In the genomic region with DNA sequence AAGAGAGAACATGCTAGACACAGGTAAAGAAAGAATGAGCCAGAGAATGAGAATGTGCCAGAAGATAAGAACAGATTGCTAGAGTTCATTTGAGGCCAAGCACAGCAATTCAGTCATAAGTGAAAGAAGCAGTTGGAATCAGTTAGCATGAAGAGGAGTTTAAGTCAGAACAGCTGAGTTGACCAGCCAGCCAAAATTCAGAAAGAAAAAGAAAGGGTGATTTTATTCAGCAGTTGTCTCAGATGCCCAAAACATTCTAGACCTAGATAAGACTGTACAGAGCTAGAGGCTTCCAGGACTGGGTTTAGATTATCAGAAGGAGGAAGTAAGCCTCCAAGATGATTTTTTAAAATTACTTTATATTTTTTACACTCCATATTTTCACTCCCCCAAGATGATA, we compare ENCODE assay signal across 34 mouse cellular contexts. TPM values are rescaled to one million over a fixed set of nuclear protein-coding genes. Genes with fewer than 3 reads are reported as not detected.
"Had no signal": no experiment of that assay in that cellular context is flagged by ENCODE, and none has a peak within 500 bp of the region (broad histone marks: within the 10 kb centered on the region; RNA-seq: fewer than 3 reads in every experiment).

No protein-coding gene starts in this region.

- H3K4me2 ChIP-seq: heart, embryonic 12.5 days; hindbrain, embryonic 13.5 days; hindbrain, embryonic 15.5 days; kidney, embryonic 15.5 days; limb, embryonic 13.5 days; limb, embryonic 15.5 days; liver, embryonic 12.5 days had no signal

- H3K9ac ChIP-seq: heart, embryonic 12.5 days; hindbrain, embryonic 13.5 days; hindbrain, embryonic 15.5 days; kidney, embryonic 15.5 days; limb, embryonic 13.5 days; limb, embryonic 15.5 days; liver, embryonic 12.5 days; liver, embryonic 14.5 days had no signal

- DNase-seq: gastrocnemius, adult 2 months; gastrocnemius, postnatal 10 days; gastrocnemius, postnatal 25 days; heart, adult 18-20 months; heart, postnatal 14 days; heart, postnatal 36 days; kidney, adult 11 months; kidney, adult 2 months; kidney, adult 9 months; kidney, postnatal 14 days; kidney, postnatal 36 days; left cerebral cortex, postnatal 4 days had no signal

- H3K4me1 ChIP-seq: heart, embryonic 10.5 days; heart, embryonic 12.5 days; hindbrain, embryonic 13.5 days; hindbrain, embryonic 15.5 days; kidney, embryonic 15.5 days; limb, embryonic 13.5 days; limb, embryonic 15.5 days had no signal

- ATAC-seq: hindbrain, postnatal 0 days; intestine, embryonic 16.5 days; liver, embryonic 12.5 days had no signal

- H3K36me3 ChIP-seq: heart, embryonic 10.5 days; heart, embryonic 12.5 days; hindbrain, embryonic 13.5 days; hindbrain, embryonic 15.5 days; kidney, embryonic 15.5 days; limb, embryonic 13.5 days; limb, embryonic 15.5 days; liver, embryonic 12.5 days had no signal

- H3K9me3 ChIP-seq: heart, embryonic 10.5 days; heart, embryonic 12.5 days; hindbrain, embryonic 13.5 days; hindbrain, embryonic 15.5 days; kidney, embryonic 15.5 days; limb, embryonic 13.5 days; limb, embryonic 15.5 days; liver, embryonic 12.5 days had no signal

- H3K27me3 ChIP-seq: heart, embryonic 12.5 days; hindbrain, embryonic 13.5 days; hindbrain, embryonic 15.5 days; kidney, embryonic 15.5 days; limb, embryonic 13.5 days; limb, embryonic 15.5 days; liver, embryonic 12.5 days had no signal

- H3K4me3 ChIP-seq: gastrocnemius, adult 2 months; heart, embryonic 10.5 days; heart, embryonic 12.5 days; hindbrain, embryonic 13.5 days; hindbrain, embryonic 15.5 days; kidney, embryonic 15.5 days; limb, embryonic 13.5 days; limb, embryonic 15.5 days; liver, embryonic 12.5 days had no signal

- H3K27ac ChIP-seq: gastrocnemius, adult 2 months; heart, embryonic 10.5 days; hindbrain, embryonic 13.5 days; hindbrain, embryonic 15.5 days; hindbrain, postnatal 0 days; kidney, embryonic 15.5 days; kidney, postnatal 0 days; limb, embryonic 13.5 days; limb, embryonic 15.5 days; liver, embryonic 12.5 days; liver, embryonic 14.5 days had no signal

RNA-seq across cellular contexts. Expression of a gene that starts 51.4 kb away (rescaled TPM):
- total RNA-seq: gastrocnemius, adult 2 months; gastrocnemius, postnatal 10 days; gastrocnemius, postnatal 25 days; gastrocnemius, postnatal 4 days; granulocyte monocyte progenitor cell, adult 5-6 weeks; heart, adult 18-20 months; heart, adult 8-10 months; heart, postnatal 14 days; heart, postnatal 36 days; hematopoietic stem cell, adult 5-6 weeks; liver, adult 2 months had no signal
- polyA plus RNA-seq: heart, embryonic 10.5 days; heart, embryonic 12.5 days; heart, embryonic 14.5 days; heart, embryonic 16.5 days; hindbrain, embryonic 13.5 days; hindbrain, postnatal 0 days; intestine, embryonic 14.5 days; intestine, embryonic 16.5 days; kidney, adult 2 months; kidney, embryonic 15.5 days; kidney, postnatal 0 days; large intestine, adult 2 months; limb, embryonic 11.5 days; limb, embryonic 13.5 days; limb, embryonic 15.5 days; liver, adult 2 months; liver, embryonic 12.5 days; liver, embryonic 14.5 days had no signal
